Mouse (Mus musculus) embryonic fibroblast, embryonic 13.5 days (primary cell): Measurements from ENCODE around the gene Gp9. TPM values are rescaled to one million over a fixed set of nuclear protein-coding genes. Genes with fewer than 3 reads are reported as not detected.
A peak's percentile ranks its signal among the peaks of the same experiment; 100 is the strongest.

Source experiments
- H3K27ac ChIP-seq: 2 replicates; pipeline ENCODE4 v1.5.1; 2012; ENCODE audit warnings: low read length, control low read depth, inconsistent platforms; ENCODE audit not compliant: insufficient read depth
- H3K4me1 ChIP-seq: 2 replicates; pipeline ENCODE4 v1.6.1; 2011; ENCODE audit warnings: low read length; ENCODE audit not compliant: control insufficient read depth, insufficient read depth
- H3K4me3 ChIP-seq: 2 replicates; pipeline ENCODE4 v1.5.1; 2011; ENCODE audit warnings: mild to moderate bottlenecking, control low read depth, low read length; ENCODE audit not compliant: insufficient read depth
- CTCF ChIP-seq: IDR thresholded peaks from 2 replicates; pipeline ENCODE4 v1.5.1; 2011; ENCODE audit warnings: mild to moderate bottlenecking, control low read depth, low read length, moderate library complexity, borderline replicate concordance; ENCODE audit not compliant: insufficient read depth
- POLR2A ChIP-seq: IDR thresholded peaks from 2 replicates; pipeline ENCODE4 v1.6.1; 2011; ENCODE audit warnings: low read depth, mild to moderate bottlenecking, control low read depth, low read length, moderate library complexity
- polyA plus RNA-seq: library from polyadenylated mRNA; stranded (reverse); fragments of >200 nt; gene quantifications from 2 replicates; pipeline ENCODE4 v1.2.4, GENCODE M21; 2011; ENCODE audit warnings: low read depth; ENCODE audit not compliant: missing spikeins, insufficient read length

Gene Gp9
- polyA plus RNA-seq, result not detected in 2 replicates

DNA sequence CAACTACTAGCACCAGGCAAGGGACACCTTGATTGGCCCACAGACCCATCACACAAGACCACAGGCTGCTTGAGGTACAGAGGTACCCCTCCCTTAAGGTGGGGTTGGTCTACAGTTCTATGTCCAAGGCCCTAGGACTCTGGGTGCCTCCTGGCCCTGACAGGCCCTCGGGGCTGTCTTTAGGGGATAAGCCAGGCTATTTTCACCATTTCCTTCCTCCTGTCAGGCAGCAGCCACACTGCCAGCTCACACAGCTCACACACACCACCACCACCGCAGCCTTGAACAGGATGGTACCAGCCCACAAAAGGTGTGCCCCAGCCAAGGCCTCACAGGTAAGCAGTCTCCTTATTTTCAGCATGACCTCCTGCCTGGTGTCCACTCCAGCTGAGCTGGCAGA lies at the start of gene Gp9:
TSS of gene Gp9 (plus strand) at position 231 of the 400 bp plus-strand sequence.
- Histone ChIP-seq H3K27ac (no peak within 1 kb of the TSS), H3K4me3 (no peak within 1 kb of the TSS), H3K4me1 (no peaks in the 10 kb centered on the region)
- no peak for TF ChIP-seq POLR2A
- TF ChIP-seq CTCF, result no peak

DNA sequence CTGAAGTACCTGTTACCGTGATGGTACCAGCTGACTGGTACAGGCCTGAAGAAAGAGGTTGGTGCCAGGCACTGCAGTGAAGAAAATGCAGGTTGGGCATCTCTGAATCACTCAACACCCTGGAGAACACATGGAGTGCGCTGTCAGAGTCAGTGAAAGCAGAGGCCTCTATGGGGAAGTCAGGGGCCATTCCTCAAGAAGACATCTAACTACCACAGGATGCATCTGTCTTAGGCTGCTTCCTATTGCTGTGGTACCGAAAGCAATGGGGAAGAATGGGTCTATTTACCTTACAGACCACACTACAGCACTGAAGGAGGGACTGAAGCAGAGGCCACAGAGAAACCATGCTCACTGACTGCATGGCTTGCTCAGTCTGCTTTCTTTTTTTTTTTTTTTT lies 49.8 kb upstream of the Gp9 start:
- TF ChIP-seq POLR2A (no peak), CTCF (no peak)
- H3K27ac ChIP-seq, result no peak overlapping the region
- H3K4me3 ChIP-seq, result no peak overlapping the region
- H3K4me1 ChIP-seq, result no peaks in the 10 kb centered on the region; the same call in 1 of the 2 replicates

DNA sequence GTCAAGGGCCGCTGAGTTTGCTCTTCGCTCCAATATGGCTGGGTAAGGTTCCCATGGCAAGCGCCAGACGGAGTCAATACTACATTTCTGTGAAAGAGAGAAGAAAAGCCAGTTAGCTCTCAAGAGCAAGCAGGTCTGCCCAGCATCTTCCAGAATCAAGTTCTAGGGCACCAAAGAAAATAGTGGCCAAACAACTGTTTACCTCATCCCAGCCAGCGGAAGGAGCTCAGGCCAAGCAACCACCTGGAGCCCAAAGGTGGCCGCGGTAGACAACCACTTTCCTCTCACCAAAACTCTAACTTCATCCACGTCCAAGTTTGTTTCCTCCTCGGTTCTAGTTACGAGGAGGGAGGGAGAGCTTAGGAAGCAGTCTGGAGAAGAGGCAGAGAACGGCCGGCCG lies 47.7 kb upstream of the Gp9 start:
- H3K4me1 ChIP-seq, result no peaks in the 10 kb centered on the region; the same call in 1 of the 2 replicates
- H3K4me3 ChIP-seq, result peak overlapping the region; percentile 32; the same call in 1 of the 2 replicates
- no peak overlapping the region for H3K27ac ChIP-seq
- no peak for TF ChIP-seq CTCF
- TF ChIP-seq POLR2A, result no peak

DNA sequence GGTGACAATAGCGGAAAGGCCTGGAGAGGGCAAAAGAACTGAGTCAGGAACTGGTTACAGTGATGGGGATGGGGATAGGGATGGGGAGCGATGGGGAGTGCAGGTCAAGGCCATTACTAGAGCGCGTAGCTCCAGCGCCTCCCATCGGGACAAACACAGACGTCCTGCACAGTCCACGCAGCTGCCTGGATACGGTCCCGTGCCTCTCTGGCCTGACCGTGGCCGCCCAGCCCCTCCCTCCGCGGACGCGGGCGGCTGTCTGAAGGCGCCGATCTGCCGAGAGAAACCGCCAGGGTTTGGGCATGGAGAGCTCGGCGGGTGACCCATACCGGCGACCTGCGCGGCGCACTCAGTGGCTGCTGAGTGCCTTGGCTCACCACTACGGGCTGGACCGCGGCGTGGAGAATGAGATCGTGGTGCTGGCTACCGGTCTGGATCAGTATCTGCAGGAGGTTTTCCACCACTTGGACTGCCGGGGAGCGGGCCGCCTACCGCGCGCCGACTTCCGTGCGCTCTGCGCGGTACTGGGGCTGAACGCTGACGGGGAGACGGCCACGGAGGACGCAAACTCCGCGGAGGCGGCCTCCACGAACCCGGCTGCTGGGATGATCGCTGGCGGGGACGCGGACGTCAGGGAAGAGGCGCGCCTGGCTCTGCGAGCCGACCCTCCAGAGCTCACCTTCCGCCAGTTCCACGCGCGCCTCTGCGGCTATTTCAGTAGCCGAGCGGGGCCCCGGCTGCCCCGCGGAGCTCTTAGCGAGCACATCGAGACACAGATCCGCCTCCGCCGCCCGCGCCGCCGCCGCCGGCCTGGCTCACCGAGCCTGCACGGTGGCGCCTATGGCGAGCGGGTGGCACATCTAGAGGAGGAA lies 47.0 kb upstream of the Gp9 start, which contains the start of gene Efcc1:
TSS of gene Efcc1 (plus strand) at position 279 of the 872 bp plus-strand sequence.
- Histone ChIP-seq H3K4me3 (peak within 1 kb of the TSS; percentile 32), H3K4me1 (no peaks in the 10 kb centered on the region; the same call in 1 of the 2 replicates), H3K27ac (no peak within 1 kb of the TSS)
- TF ChIP-seq CTCF, result no peak; the same call in 1 of the 2 replicates
- TF ChIP-seq POLR2A, result no peak

DNA sequence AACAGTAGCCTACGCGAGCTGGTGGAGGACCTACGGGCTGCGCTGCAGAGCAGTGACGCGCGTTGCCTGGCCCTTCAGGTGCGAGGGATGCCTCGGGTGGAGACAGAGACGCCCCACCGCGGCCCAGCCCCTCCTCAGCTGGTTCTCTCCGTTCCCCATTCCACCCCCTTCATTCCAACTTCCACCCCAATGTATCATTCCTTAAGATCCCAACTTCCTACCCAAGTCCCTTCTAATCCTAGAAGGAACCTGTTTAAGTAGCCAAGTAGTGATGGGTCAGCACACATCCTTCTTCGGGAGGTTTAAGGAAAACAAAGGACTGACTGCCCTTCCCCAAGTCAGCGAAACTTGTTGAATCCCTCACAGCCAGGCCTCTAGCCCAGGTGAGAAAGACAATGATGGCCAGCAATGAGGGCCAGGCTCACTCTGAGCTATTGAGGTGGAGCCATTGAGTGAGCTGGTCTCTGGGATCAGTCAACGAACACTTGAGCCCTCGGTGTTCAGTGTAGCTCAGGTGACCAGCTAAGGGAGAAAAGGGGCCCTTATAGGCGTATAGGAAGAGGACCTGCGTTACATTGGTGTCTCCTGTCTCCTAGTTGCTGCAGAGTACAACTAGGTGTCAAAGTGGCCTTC lies 46.3 kb upstream of the Gp9 start:
- no peak overlapping the region for H3K27ac ChIP-seq
- no peak overlapping the region for H3K4me3 ChIP-seq
- H3K4me1 ChIP-seq, result no peaks in the 10 kb centered on the region; the same call in 1 of the 2 replicates
- TF ChIP-seq POLR2A (no peak), CTCF (no peak)

DNA sequence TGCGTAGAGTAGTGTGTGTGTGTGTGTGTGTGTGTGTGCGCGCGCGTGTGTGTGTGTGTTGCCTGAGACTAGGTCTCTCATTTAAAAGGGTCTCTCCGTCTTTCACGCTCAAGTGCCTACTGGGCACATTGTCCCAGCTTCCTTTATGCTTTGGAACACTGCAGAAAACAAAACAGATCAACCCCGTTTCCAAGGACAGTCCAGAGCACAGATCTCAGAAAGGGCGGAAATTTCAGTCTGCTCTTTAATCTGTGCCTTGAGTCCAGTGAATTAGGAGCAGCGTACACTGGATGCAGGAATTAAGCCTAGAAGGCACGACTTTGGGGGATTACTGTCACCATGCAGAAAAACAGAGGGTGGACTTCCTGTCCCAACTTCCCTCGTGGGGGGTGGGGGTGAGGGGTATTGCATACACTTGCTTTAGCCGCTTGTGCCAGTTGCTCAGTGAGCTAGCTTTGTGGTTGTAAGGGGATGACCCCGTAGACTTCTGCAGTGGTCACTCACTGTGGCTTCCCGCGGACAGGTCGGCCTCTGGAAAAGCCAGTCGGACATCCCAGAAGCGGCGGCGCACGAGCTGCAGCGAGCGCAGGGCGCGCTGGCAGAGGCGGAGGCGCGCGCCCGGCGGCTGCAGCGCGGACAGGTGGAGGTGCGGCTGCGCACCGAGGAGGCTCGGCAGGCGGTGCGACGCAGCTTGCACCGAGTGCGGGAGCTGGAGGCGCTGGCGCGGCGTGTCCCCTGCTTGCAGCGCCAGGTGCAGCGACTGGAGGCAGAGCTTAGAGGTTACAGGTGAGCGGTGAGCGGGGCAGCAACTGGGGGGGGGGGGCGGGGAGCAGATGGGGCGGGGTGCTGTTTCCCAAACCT lies 45.5 kb upstream of the Gp9 start:
- H3K27ac ChIP-seq, result no peak overlapping the region
- no peak overlapping the region for H3K4me3 ChIP-seq
- TF ChIP-seq POLR2A (no peak), CTCF (no peak)
- no peaks in the 10 kb centered on the region; the same call in 1 of the 2 replicates for H3K4me1 ChIP-seq

DNA sequence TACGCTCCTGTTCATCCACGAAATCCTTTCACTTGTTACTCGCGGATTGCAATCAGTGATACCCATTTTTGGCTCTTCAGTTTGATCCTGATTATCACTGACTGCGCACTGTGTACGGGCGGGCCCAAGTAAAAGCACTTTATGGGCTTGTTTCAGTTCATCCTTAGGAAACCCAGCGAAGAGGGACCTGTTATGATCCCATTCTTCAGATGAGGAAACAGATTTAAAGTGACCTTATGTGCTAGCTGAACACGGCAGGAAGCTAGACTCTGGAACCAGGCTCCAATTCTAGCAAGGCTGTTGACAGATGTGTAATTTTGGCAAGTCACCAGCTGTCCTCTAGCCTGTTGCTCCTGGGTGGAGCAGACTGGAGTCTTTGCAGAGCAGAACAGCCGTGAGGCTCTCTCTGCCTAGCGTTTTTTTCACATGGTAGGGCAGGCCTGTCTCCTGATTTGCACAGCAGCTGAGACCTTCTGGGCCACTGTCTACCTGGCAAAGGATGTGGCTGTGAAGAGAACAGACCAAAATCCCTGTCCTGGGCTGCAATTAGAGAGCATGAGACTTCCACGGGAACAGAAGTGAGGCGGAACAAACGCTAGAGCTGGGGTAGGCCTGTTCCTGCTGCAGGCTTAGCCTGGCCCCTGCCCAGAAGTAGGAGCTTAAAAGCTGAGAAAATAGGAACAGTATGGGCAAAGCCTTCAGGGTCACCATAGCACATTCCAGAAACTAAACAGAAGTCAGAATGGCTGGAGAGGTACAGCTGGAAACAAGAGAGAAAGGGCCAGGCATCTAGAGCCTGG lies 44.5 kb upstream of the Gp9 start:
- TF ChIP-seq CTCF (no peak), POLR2A (no peak)
- Histone ChIP-seq H3K4me3 (no peak overlapping the region), H3K4me1 (no peaks in the 10 kb centered on the region; the same call in 1 of the 2 replicates), H3K27ac (no peak overlapping the region)

DNA sequence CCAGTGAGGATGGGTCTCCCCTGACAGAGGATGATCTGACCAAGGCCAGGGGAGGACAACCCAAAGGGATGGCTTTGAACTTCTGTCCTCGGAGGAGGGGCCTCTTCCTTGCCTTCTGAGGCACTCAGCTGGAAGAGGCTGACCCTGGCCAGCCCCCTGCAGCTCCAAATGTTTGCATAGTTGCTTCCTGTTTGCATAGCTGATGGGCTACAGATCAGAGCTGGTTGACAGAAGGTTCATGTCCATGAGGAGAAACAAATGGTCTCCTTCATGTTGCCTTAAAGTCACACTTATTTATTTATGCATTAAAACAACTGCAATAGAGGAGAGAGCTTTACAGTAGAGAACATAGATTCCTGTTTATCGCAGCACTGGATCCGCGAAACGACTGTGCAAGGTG lies 43.7 kb upstream of the Gp9 start:
- no peak overlapping the region for H3K27ac ChIP-seq
- TF ChIP-seq CTCF, result no peak
- TF ChIP-seq POLR2A, result no peak
- H3K4me1 ChIP-seq, result no peaks in the 10 kb centered on the region; the same call in 1 of the 2 replicates
- no peak overlapping the region for H3K4me3 ChIP-seq

DNA sequence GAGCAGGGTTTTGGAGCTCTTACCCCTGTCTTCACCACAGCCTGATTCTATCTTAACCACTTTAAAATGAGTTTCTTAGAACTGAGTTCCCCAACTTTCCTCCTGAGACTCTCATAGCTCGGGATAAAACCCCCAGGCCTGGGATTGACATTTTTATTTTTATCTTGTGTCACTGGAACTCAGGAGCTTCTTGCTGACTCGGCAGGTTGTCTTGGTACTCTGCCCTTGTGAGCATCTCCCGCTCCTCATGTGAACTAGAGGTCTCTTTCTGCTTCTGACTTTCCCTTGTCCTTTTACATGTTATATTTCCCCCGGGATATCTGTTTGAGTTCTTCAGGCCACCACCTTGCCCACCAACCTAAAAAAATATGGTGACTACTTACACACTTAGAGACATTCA lies 40.9 kb upstream of the Gp9 start:
- TF ChIP-seq POLR2A, result no peak
- TF ChIP-seq CTCF, result no peak
- no peaks in the 10 kb centered on the region; the same call in 1 of the 2 replicates for H3K4me1 ChIP-seq
- H3K4me3 ChIP-seq, result no peak overlapping the region
- no peak overlapping the region for H3K27ac ChIP-seq
